Mouse (Mus musculus) cerebellum, postnatal 4 days (tissue): Measurements from ENCODE around the gene Gm20662.

Source experiments
- DNase-seq, 2 experiments: peaks; one replicate each; pipeline ENCODE4 v3.0.0; 2022; ENCODE audit warnings: low spot score in 2 of 2, mixed read lengths in 1 of 2

Gm20662 gene

DNA sequence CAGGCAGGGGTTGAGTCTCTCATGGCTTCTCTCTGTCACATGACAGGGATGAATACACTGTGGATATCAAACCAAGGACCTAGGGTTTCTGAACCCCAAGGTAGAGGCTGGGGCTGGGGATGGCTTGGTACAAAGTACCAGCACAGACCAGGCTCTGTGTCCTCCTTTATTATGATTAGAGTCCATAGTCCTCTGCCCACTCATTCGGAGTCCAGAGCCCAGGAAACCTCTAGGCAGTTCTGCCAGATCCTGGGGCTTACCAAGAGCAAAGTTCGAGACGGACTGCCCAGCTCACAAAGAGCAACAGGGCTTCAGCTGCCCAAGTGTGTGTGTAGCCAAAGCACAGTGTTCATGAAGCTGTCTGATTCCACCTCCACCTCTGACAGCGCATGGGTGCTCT is 89.1 kb downstream of the Gm20662 start:
- DNase-seq: no peak

DNA sequence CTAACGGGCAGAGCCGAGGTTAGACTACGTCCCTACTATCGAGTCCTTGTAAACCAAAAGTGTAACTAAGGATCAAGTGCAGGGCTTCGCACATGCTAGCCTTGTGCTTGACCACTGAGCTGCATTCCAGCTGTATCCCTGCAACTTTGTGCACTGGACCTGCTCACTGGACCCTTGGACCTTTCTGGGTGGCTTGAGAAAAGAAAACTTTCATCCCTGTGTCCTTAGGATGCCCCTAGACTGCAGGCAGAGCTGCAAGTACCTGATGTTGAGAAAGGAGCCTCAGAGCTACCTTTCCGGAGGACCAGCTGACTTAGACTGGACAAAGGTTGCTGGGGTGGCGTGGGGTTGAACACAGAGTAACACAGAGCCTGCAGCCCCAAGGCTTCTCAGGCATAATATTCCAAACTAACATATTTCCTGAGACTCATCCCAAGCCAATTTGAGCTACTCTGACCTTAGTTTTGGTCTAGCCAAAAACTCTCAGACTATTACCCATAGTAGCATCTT is 94.5 kb downstream of the Gm20662 start:
- no peak for DNase-seq

- no peak for DNase-seq
Observed at GRCm38 (mm10) chr9:108093586-108093985, 97.4 kb downstream of the Gm20662 start.

- DNase-seq: peak; percentile 81 to 89
Observed at GRCm38 (mm10) chr9:108094184-108094941, 98.2 kb downstream of the Gm20662 start, which contains the start of gene Apeh. Gene Apeh (minus strand): TSS chr9:108094606.
